Mouse (Mus musculus) erythroid progenitor cell, adult 5-6 weeks (primary cell): ENCODE measurements around the gene Upp2. TPM values are rescaled to one million over a fixed set of nuclear protein-coding genes. Genes with fewer than 3 reads are reported as not detected.

Experiments
- ATAC-seq: replicated peaks from 2 replicates; pipeline ENCODE4 v1.8.0; 2016; ENCODE audit warnings: moderate number of reproducible peaks, mild to moderate bottlenecking, moderate TSS enrichment, inconsistent platforms; ENCODE audit not compliant: poor library complexity, low FRiP score, severe bottlenecking
- total RNA-seq, 2 experiments: library from RNA; stranded (forward) in 1 of 2; stranded (reverse) in 1 of 2; fragments of 150-400 nt in 1 of 2; fragments of 186-747, 209-891 nt in 1 of 2; gene quantifications; 2 replicates each; pipeline versions ENCODE4 v1.2.3 to v1.2.4; 2015 to 2017; ENCODE audit warnings: low replicate concordance in 2 of 2

The Upp2 gene
- total RNA-seq, 2 experiments from 2014 or later: not detected

DNA sequence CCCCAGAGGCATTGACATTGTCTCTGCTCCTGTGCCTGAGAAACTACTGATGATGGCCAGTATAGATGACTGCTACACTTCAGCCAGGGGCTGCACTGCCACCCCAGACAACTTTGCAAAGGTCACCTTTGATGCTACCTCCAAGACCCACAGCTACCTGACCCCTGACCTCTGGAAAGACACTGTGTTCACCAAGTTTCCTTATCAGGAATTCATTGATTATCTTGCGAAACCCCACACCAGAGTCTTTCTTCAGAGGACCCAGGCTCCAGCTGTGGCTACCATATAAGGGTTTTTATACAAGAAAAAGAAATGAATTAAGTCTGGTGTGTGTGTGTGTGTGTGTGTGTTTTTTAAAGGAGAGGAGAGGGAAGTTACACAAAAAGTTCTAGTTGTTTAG lies 174.1 kb downstream of the Upp2 start:
- ATAC-seq: no peak

- no peak for ATAC-seq
These were observed 174.9 kb downstream of the Upp2 start for GRCm38 (mm10) chr2:58742026-58742425.

DNA sequence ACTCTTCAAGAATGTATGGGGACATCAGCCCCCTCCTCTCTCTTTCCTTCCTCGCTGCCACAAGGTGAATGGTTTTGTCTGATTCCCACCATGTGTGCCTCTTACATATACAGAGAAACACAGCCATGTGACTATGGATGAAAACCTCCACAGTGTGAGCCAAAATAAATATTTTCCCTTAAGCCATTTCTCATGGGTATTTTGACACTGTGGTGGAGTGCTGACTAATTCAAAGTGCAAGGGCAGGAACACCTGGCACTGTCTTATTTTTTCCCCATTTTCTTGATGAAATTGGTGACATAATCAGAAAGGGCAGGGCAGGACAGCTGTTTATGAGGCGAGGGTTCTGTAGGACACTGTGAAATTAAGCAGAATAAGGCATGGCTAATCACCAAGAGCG lies 176.3 kb downstream of the Upp2 start:
- ATAC-seq: no peak

DNA sequence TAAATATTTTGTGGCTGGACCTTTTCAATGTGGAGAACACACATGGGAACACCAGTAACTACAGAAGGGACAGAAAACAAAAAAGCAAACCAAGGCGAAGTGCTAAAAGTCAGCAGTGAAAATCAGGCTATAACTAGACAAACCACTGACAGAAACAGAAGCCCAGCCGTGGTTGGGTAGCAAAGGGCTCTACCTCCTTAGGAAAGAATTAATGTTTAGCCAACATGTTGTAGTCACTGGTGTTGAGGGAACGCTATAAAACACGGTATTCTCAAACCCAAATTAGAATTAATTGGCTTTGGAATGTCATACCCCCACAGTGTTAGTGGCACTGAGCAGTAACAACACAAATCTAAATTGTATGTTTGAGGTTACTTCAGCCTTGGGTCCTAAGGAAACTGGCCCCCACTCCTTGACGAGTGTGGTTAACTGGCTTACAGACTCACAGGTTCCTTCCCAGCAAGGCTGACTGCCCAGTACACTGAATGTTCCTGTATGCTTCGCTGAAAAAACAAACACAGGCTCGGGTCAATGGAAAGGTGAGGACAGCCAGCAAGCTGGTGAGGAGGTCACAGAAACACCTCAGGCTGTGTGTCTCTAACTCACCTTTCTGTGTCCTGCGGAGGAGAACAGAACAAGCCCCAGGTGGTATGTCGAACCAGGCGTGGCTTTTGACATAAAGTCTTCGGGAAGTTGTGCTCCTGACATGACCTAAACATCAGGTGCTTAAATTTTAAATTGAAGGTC lies 180.6 kb downstream of the Upp2 start:
- ATAC-seq: no peak

DNA sequence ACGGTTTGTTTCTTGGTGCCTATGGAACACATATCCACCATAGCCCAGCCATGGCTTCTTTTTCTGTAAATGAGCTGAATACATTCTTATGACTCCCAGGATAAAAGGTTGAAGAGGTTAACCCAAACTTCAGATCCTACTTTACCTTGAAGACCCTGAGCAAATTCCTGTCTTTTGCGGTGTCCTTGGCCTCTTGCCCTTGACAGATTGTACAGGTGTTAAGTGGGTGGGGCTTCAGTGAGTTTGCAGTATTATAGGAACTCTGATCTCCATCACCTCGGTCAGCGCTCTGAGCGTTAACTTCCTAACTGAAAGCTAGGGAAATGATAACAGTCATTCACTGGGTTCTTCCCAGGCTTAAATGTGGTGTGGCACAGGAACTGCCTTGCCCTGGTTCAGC lies 181.2 kb downstream of the Upp2 start:
- no peak for ATAC-seq

DNA sequence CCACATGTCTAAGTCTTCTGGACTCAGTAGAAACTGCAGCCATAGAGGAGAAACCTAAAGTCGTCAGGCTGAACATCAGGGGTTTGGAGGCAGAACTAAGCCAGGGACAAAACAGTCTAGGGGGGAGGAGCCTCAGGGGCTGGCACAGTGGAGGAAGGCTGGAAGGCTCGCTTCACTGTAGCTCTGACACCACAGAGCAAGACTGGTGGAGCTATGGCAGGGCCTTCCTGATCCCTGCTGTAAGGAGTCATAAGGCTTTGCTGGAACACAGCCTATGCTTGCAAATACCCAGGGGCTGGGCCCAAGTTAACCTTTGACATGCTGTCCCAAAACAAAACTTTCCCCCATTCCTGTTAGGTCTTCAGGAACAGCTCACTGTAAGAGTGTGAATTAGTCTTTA lies 185.8 kb downstream of the Upp2 start:
- ATAC-seq: no peak

DNA sequence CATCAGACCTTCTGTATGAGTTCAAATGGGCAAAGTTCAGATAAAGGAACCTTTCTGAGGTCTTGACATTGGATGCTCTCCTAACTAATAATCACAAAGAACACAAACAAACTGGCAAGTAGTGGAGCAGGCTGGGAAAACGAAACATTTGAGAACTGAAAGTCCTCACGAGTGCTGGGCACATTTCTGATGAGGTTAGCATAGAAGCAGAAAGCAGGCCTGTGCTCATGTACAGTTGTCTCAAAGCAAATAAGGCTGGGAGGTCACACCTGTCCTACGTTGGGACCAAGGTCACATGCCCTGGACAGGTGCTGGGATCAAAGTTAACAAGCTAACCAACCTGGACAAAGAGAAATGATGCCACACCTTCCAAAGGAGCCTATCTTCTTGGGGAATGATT lies 187.6 kb downstream of the Upp2 start:
- ATAC-seq: no peak

GRCm38 (mm10) chr2:58758081-58758480 lies 191.0 kb downstream of the Upp2 start:
- no peak for ATAC-seq

- ATAC-seq: no peak
These were observed 192.6 kb downstream of the Upp2 start for GRCm38 (mm10) chr2:58759676-58760075.

- no peak for ATAC-seq
These were observed 198.0 kb downstream of the Upp2 start for GRCm38 (mm10) chr2:58765141-58765540.

- ATAC-seq: no peak
These were observed 206.7 kb downstream of the Upp2 start for GRCm38 (mm10) chr2:58773833-58774232.

DNA sequence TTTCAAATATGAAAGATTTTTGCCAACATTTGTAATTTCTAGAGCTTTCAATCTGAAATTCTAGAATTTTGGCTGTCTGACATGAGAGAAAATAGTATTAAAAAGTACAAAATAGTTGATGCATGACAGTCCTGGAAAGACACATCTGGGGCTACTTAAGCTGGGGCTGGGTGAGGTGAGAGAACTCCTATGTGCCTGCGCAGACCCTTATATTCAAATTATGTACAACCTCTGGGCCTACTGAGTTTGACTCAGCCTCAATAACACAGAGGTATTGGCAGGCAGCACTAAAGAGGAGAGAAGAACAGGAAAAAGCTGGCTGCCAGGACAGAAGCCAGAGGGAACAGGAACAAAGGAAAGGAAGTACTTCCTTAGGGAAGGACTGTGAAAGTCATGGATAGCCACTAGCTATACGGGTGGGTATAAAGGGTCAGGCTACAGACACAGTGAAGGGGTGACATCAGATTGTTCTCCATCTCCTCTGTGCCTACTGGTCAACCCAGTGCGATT lies 211.9 kb downstream of the Upp2 start:
- ATAC-seq: no peak

DNA sequence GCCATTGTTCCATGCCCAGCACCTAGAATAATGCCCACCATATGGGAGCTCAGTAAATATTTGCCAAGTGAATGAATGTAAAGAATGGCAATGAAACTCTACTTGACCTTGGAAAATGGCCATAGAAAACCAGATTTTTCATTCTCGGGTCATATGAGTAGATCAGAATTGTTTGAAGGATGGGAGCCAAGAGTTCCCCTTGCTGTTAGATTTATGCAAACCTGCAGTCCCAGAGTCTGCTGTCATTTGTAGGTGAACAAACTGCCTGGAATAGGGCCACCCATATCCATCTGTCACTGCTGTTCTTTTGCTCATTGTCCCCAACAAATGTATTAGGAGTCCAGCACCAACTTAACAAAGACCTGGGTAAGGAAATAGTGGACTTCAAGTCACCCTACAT lies 216.4 kb downstream of the Upp2 start:
- no peak for ATAC-seq

DNA sequence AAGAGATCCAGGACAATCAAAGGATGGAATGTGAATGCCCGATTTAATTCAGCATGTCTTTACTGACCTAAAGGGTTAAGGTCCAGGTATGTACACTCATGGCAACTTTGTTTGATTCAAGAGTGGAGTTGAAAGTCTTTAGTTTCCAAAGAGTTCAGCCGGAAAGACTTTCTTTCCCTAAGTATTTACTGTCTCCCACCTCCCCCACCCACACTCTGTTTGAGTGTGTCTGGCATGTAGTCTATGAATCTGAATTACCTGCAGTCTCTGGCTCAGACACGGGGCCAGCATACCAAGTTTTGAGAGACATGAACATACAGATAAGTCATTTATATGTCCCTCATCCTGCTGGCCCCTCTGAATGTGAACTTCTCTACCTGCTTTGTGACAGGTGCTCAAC lies 219.1 kb downstream of the Upp2 start:
- no peak for ATAC-seq

DNA sequence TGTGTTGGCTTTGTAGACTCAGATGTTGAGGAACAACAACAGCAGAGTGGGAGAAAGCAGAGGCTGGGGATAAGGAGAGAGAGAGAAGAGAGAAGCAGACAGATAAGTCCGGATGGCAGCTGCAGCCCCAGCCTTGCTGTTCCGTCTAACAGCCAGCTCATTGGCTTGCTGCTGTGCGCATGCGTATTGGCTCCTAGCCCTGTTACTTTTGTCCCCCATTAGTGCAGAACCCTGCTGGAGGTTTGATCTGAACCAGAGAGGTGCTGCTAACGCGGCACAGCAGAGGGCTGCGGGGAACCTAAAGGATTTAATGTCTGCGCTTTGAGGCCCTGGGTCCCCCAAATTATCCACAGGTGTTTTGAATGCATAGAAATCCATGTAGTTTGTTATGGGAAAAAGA lies 219.6 kb downstream of the Upp2 start:
- ATAC-seq: no peak

GRCm38 (mm10) chr2:58787360-58787759 lies 220.3 kb downstream of the Upp2 start:
- no peak for ATAC-seq

- ATAC-seq: no peak
These were observed 222.8 kb downstream of the Upp2 start for GRCm38 (mm10) chr2:58789934-58790333.

GRCm38 (mm10) chr2:58790361-58790760 lies 223.3 kb downstream of the Upp2 start:
- no peak for ATAC-seq

DNA sequence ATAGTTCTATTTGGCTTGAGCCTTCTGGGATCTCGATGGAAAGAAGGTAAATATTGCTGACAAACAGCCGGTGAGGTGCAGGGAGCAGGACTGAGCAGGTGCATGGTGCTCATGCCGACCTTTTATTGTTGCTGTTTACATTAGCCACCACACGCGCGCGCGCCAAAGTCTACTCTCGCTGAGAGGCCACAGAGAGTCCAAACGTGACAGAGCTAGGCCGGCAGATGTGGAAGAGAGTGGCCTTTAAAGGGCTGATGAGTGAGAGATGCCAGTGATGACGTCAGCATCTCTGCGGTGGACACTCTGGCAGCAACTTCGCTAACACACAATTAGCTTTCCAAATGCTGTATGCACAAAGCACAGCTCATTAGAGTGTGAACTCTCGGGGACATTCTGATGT lies 227.4 kb downstream of the Upp2 start:
- no peak for ATAC-seq

DNA sequence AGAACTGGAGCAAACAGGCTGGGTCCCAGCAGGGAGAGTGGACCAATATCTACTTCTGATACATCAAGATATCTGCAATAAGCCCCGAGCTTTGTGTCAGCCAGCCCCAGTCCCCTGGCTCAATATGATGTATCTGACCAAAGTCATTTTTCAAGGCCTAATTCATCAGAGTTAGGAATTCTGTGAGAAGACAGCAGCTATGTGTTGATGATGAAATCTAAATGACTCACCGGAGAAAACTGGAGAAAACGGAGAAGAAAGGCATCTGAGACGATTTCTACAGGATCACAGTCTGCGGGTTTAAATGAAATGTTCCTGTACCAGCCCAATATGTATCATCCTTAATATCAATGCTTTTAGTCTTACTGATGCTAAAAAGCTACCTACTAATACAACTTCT lies 228.3 kb downstream of the Upp2 start:
- ATAC-seq: no peak

DNA sequence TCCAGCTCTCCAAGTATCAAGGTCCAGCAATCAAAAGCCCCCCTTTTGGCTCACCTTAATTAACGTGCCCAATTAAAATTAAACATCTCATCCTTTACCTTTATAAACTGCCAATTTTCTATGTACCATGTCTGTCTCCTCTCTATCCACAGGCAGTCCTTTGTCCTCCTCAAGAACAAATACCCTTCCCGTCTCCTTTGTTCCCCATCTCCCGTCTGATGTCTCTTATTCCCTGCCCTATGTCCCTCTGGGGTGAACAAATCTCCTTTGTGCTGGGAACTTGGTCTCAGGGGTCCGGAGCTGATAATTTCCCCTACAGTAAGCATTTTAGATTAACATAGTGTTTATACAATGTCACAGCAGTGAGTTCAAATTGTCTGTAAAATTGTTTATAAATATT lies 230.4 kb downstream of the Upp2 start:
- no peak for ATAC-seq

- no peak for ATAC-seq
These were observed 232.0 kb downstream of the Upp2 start for GRCm38 (mm10) chr2:58799126-58799525.
